Mouse (Mus musculus) neural tube, embryonic 11.5 days (tissue): Measurements from ENCODE around the gene Zfp277. TPM values are rescaled to one million over a fixed set of nuclear protein-coding genes. Genes with fewer than 3 reads are reported as not detected.

Source experiments
- ATAC-seq: fragments of 200-750 bp; cut with Nextera tagmentation; 2 replicates; pipeline ENCODE4 v1.8.0; 2017; ENCODE audit warnings: moderate number of reproducible peaks, mild to moderate bottlenecking, moderate TSS enrichment, moderate library complexity; ENCODE audit not compliant: insufficient read depth, low FRiP score, low TSS enrichment
- DNase-seq: peaks from one replicate; pipeline ENCODE4 v3.0.0-alpha.2; 2015; ENCODE audit warnings: low spot score
- H3K27ac ChIP-seq: fragments of 300-500 bp; sonication (generic); 2 replicates; pipeline ENCODE4 v1.5.1; 2014; ENCODE audit warnings: low read depth, mild to moderate bottlenecking, low read length
- H3K27me3 ChIP-seq: fragments of 300-500 bp; sonication (generic); 2 replicates; pipeline ENCODE4 v1.6.1; 2014; ENCODE audit warnings: mild to moderate bottlenecking, low read length, mixed read lengths; ENCODE audit not compliant: control insufficient read depth, insufficient read depth
- H3K36me3 ChIP-seq: fragments of 300-500 bp; sonication (generic); 2 replicates; pipeline ENCODE4 v1.6.1; 2014; ENCODE audit warnings: mild to moderate bottlenecking, low read length, moderate library complexity, mixed read lengths; ENCODE audit not compliant: control insufficient read depth, insufficient read depth
- H3K4me1 ChIP-seq: fragments of 300-500 bp; sonication (generic); 2 replicates; pipeline ENCODE4 v1.6.1; 2014; ENCODE audit warnings: low read length, mixed read lengths; ENCODE audit not compliant: control insufficient read depth, insufficient read depth
- H3K4me2 ChIP-seq: fragments of 300-500 bp; sonication (generic); 2 replicates; pipeline ENCODE4 v1.6.1; 2014; ENCODE audit warnings: low read depth, mild to moderate bottlenecking, moderate library complexity
- H3K4me3 ChIP-seq: fragments of 300-500 bp; sonication (generic); 2 replicates; pipeline ENCODE4 v1.5.1; 2014; ENCODE audit warnings: low read depth, low read length
- H3K9ac ChIP-seq: fragments of 300-500 bp; sonication (generic); 2 replicates; pipeline ENCODE4 v1.6.1; 2014; ENCODE audit warnings: mild to moderate bottlenecking, low read length
- H3K9me3 ChIP-seq: fragments of 300-500 bp; sonication (generic); 2 replicates; pipeline ENCODE4 v1.6.1; 2016; ENCODE audit warnings: low read length; ENCODE audit not compliant: control insufficient read depth
- WGBS: fragments of 180-500 bp; shearing (Covaris S2); extraction: QIAGEN DNeasy Blood & Tissue Kit; methylation state at CpG from one replicate; pipeline ENCODE4 v1.1.7; 2014; 5-methylcytosine and 5-hydroxymethylcytosine counted together
- polyA plus RNA-seq: library from polyadenylated mRNA; unstranded; fragments of >200 nt; fragmentation: Nextera tagmentation; extraction: Ambion mirVana; gene quantifications from 2 replicates; pipeline ENCODE4 v1.2.1, GENCODE M21; 2014

Zfp277 gene
- polyA plus RNA-seq = 40.3 and 40.7 TPM in 2 replicates

DNA sequence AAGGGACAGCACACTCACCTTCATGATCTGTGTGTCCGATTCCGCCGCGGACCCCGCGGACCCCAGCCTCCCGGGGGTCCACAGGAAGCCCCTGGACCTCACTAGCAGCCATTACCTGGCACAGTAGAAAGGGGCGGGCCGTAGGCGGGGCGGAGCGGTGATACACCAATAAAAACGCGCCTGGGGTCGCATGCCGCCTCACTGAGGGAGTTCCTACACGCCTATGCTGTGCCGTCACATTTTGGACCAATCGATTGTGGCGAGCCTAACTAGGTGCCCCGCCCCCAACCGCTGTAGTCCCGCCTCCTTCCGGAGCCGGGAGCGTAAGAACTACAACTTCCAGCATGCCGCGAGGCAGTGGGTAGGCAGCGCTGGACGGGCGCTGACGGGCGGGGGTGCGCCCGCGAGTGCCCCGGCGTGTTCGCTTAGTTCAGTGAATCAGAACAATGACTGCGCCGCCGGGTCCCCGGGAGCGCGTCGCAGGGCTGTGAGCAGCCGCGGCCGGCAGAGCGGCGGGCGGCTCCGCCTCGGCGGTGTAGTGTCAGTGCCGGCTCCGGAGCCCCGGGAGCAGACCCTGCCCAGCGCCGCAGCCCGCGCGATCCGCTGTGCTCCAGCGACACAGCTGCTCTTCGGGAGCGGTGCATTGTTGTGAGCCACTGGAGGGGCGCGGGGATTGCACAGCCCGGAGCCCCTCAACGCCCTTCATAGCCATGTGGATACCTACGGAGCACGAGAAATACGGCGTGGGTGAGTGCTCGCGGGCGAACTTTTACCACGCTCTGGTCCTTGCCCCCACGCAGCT, at the start of gene Zfp277, which contains the start of gene Dock4:
Gene Zfp277, minus strand, starts transcription at position 255 of the 802 bp plus-strand sequence.
Gene Dock4, plus strand, starts transcription at position 305 of the 802 bp plus-strand sequence.
- Histone ChIP-seq H3K27ac (peak within 1 kb of the TSS; percentile 83), H3K9me3 (no peaks in the 10 kb centered on the region), H3K4me2 (peak within 1 kb of the TSS; percentile 91), H3K27me3 (no peaks in the 10 kb centered on the region), H3K36me3 (no peaks in the 10 kb centered on the region), H3K4me3 (peak within 1 kb of the TSS; percentile 71), H3K4me1 (peaks cover 12% of the 10 kb centered on the region; the same call in 1 of the 2 replicates), H3K9ac (peak within 1 kb of the TSS; percentile 79)
- 0% methylated on average over 78 of the region's 80 CpGs for WGBS
- DNase-seq = peak; percentile 99
- peak; percentile 98 for ATAC-seq

DNA sequence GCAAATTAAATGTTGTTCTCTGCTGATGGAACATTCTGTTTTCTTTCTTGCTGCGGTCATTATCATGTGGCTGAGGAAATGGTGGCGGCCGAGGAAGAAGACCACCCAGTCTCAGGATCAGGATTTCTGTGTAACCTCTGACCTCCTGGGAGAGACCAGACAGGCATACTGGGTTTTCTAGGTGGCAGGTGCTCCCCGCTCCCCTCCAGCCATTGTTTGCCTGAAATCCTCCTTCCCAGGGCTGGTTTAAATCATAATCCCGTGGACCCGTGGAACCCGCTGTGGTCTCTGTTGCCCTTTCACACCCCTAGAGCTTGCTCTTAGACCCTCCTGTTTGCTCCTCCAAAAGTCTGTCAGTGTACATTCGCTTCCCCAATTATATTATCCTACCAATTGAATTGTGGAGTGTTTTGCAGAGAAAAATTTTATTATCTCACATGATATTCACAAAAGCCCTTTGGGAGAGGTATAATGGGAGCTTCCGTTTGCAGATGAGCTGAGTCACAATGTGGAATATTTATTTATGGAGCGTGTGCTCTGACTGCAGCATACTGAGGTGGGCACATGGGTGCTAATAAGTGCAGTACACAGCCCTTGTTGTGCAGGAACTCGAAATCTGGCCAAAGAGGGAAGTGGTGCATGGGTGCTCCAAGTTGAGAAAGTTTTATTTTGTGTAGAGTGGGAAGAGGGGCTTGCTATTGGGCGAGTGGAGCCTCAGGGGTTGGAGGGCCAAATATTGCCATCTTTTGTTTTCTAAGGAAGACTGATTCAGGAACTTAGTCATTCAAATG, 40.5 kb upstream of the Zfp277 start:
- no peak overlapping the region for H3K27ac ChIP-seq
- no peak overlapping the region for H3K9ac ChIP-seq
- 0 out of 2 replicates have a peak, but pooled peaks cover 2% of the 10 kb centered on the region for H3K4me1 ChIP-seq
- H3K9me3 ChIP-seq = no peaks in the 10 kb centered on the region
- DNase-seq = no peak
- H3K27me3 ChIP-seq = no peaks in the 10 kb centered on the region
- WGBS = 67% methylated on average over 12 of the region's 12 CpGs
- H3K4me2 ChIP-seq = no peak overlapping the region
- H3K36me3 ChIP-seq = no peaks in the 10 kb centered on the region
- no peak for ATAC-seq
- no peak overlapping the region for H3K4me3 ChIP-seq

GRCm38 (mm10) chr12:40485210-40485609, 39.5 kb upstream of the Zfp277 start:
- Histone ChIP-seq H3K4me3 (no peak overlapping the region), H3K36me3 (no peaks in the 10 kb centered on the region), H3K27me3 (no peaks in the 10 kb centered on the region), H3K9ac (no peak overlapping the region), H3K9me3 (no peaks in the 10 kb centered on the region), H3K4me1 (0 out of 2 replicates have a peak, but pooled peaks cover 2% of the 10 kb centered on the region), H3K27ac (no peak overlapping the region), H3K4me2 (no peak overlapping the region)
- ATAC-seq = no peak
- DNase-seq = no peak
- WGBS = 92% methylated on average over 1 of the region's 1 CpGs

GRCm38 (mm10) chr12:40484224-40484623, 38.5 kb upstream of the Zfp277 start:
- Histone ChIP-seq H3K9ac (no peak overlapping the region), H3K27me3 (no peaks in the 10 kb centered on the region), H3K4me1 (0 out of 2 replicates have a peak, but pooled peaks cover 2% of the 10 kb centered on the region), H3K9me3 (no peaks in the 10 kb centered on the region), H3K27ac (no peak overlapping the region), H3K4me2 (no peak overlapping the region), H3K36me3 (no peaks in the 10 kb centered on the region), H3K4me3 (no peak overlapping the region)
- WGBS = 35% methylated on average over 3 of the region's 3 CpGs
- ATAC-seq (no peak), DNase-seq (no peak)

- no peak overlapping the region for H3K4me2 ChIP-seq
- no peaks in the 10 kb centered on the region for H3K27me3 ChIP-seq
- H3K9ac ChIP-seq = no peak overlapping the region
- no peak overlapping the region for H3K27ac ChIP-seq
- WGBS = 30% methylated on average over 8 of the region's 8 CpGs
- ATAC-seq (peak; percentile 68; the same call in 1 of the 2 replicates), DNase-seq (peak; percentile 51)
- no peaks in the 10 kb centered on the region for H3K9me3 ChIP-seq
- peaks cover 5% of the 10 kb centered on the region; the same call in 1 of the 2 replicates for H3K4me1 ChIP-seq
- H3K4me3 ChIP-seq = no peak overlapping the region
- H3K36me3 ChIP-seq = no peaks in the 10 kb centered on the region
Measured at GRCm38 (mm10) chr12:40477621-40478452, 32.1 kb upstream of the Zfp277 start.

GRCm38 (mm10) chr12:40473709-40474108, 28.0 kb upstream of the Zfp277 start:
- no peak overlapping the region for H3K9ac ChIP-seq
- no peaks in the 10 kb centered on the region for H3K36me3 ChIP-seq
- WGBS = 29% methylated on average over 2 of the region's 2 CpGs
- no peak overlapping the region for H3K27ac ChIP-seq
- no peak for DNase-seq
- no peak for ATAC-seq
- H3K4me1 ChIP-seq = peaks cover 5% of the 10 kb centered on the region; the same call in 1 of the 2 replicates
- H3K4me2 ChIP-seq = no peak overlapping the region
- no peak overlapping the region for H3K4me3 ChIP-seq
- no peaks in the 10 kb centered on the region for H3K9me3 ChIP-seq
- no peaks in the 10 kb centered on the region for H3K27me3 ChIP-seq

GRCm38 (mm10) chr12:40471649-40472399, 26.1 kb upstream of the Zfp277 start:
- ATAC-seq (no peak), DNase-seq (no peak)
- no peak overlapping the region for H3K4me2 ChIP-seq
- no peak overlapping the region for H3K27ac ChIP-seq
- no peak overlapping the region for H3K9ac ChIP-seq
- H3K36me3 ChIP-seq = no peaks in the 10 kb centered on the region
- no peaks in the 10 kb centered on the region for H3K27me3 ChIP-seq
- no peak overlapping the region for H3K4me3 ChIP-seq
- H3K4me1 ChIP-seq = 0 out of 2 replicates have a peak, but pooled peaks cover 3% of the 10 kb centered on the region
- no peaks in the 10 kb centered on the region for H3K9me3 ChIP-seq
- WGBS = 71% methylated on average over 11 of the region's 11 CpGs
